Mouse (Mus musculus): ENCODE results near the gene Olfr1130. TPM values are rescaled to one million over a fixed set of nuclear protein-coding genes. Genes with fewer than 3 reads are reported as not detected.
"Not testable (repeated sequence)": the region's sequence is repeated elsewhere in the genome, so short reads cannot be mapped to it uniquely, and the experiment has no call there.

The Olfr1130 gene
- polyA plus RNA-seq (2016; fragmentation: Nextera tagmentation; extraction: Ambion mirVana): not detected in 2 replicates

- not testable (repeated sequence) for H3K4me2 ChIP-seq (replicated peaks); H3K4me3 ChIP-seq; ATAC-seq (ENCODE audit: low FRiP score, low read depth); H3K36me3 ChIP-seq; H3K27ac ChIP-seq; H3K9ac ChIP-seq; H3K27me3 ChIP-seq (replicated peaks); H3K9me3 ChIP-seq; H3K4me1 ChIP-seq
Measured at GRCm38 (mm10) chr2:87605912-87606311, at the start of gene Olfr1130. Gene Olfr1130, plus strand, starts transcription at chr2:87606212.

DNA sequence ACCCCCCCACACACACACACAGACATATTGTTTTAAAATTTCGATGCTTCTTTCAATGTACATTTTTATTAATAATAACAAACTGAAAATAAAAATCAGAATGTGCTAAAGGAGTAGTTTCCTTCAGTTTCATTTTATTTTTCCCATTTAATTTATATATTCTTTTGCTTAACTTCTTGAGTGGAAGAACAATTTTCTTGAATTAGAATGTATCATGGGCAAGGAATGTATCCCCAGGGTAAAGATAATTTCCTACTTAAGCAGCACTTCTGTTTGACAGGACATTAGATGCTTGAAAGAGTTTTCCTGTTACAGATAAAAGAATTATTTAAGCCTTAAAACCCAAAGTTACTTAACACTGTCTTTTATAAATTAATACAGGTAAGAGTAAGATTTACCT lies 32.4 kb upstream of the Olfr1130 start, which contains the start of gene Olfr1129:
TSS of gene Olfr1129 (plus strand) at position 301 of the 400 bp plus-strand sequence.
- not testable (repeated sequence) for H3K9me3 ChIP-seq; H3K4me1 ChIP-seq; H3K4me3 ChIP-seq; H3K36me3 ChIP-seq; H3K27ac ChIP-seq; H3K4me2 ChIP-seq (replicated peaks); H3K27me3 ChIP-seq (replicated peaks); H3K9ac ChIP-seq; ATAC-seq (ENCODE audit: low FRiP score, low read depth)
- WGBS: 73% methylated on average over 1 of the region's 1 CpGs

DNA sequence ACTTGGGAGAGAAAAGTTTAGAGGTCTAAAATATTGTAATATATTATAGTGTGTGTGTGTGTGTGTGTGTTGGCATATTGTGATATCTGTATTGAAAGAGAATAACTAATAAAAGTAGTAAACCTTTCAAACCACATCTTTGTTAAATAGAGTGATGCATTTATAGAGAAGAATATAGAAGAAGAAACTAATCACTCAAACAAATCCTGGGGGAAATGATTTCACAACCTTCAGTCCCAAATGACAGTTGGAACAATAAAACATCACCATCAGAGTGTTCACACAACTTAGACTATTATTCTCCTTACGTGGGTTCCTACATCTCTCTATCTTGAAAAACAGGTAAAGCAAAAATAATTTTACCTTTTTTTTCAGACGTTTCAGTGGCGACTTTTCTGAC lies 20.8 kb downstream of the Olfr1130 start, which contains the start of gene Olfr1131:
TSS of gene Olfr1131 (plus strand) at position 301 of the 400 bp plus-strand sequence.
- H3K4me2 ChIP-seq (replicated peaks): no peak within 1 kb of the TSS
- 71% methylated on average over 3 of the region's 3 CpGs for WGBS
- no peak for ATAC-seq (ENCODE audit: low FRiP score, low read depth)
- no peaks in the 10 kb centered on the region for H3K27me3 ChIP-seq (replicated peaks)
- H3K27ac ChIP-seq: no peak within 1 kb of the TSS
- H3K4me3 ChIP-seq: no peak within 1 kb of the TSS
- H3K36me3 ChIP-seq: no peaks in the 10 kb centered on the region
- H3K9me3 ChIP-seq: no peaks in the 10 kb centered on the region
- no peak within 1 kb of the TSS for H3K9ac ChIP-seq
- H3K4me1 ChIP-seq: no peaks in the 10 kb centered on the region

DNA sequence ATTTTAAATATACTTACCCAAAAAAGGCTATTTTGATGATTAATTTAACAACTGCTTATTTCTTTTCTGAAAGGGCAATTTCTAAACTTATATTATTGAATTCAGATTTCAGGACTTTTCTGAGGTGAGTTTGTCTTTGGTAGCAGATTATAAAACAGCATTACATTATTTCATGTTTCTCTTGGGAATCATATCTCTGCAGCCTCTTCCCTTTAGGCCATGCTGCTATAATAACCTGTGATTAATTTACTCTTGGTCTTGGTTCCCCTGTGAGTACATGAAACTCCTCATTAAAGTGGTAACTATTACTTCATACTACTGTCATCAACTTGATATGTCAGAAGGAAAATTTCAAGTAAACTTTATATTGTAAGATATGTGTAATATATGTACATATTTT lies 31.4 kb downstream of the Olfr1130 start, which contains the start of gene Olfr1132:
TSS of gene Olfr1132 (minus strand) at position 101 of the 400 bp plus-strand sequence.
- no peak for ATAC-seq (ENCODE audit: low FRiP score, low read depth)
- no peaks in the 10 kb centered on the region for H3K9me3 ChIP-seq
- no peaks in the 10 kb centered on the region for H3K27me3 ChIP-seq (replicated peaks)
- no peak within 1 kb of the TSS for H3K9ac ChIP-seq
- H3K36me3 ChIP-seq: no peaks in the 10 kb centered on the region
- no peak within 1 kb of the TSS for H3K4me3 ChIP-seq
- H3K27ac ChIP-seq: no peak within 1 kb of the TSS
- no peak within 1 kb of the TSS for H3K4me2 ChIP-seq (replicated peaks)
- no peaks in the 10 kb centered on the region for H3K4me1 ChIP-seq

DNA sequence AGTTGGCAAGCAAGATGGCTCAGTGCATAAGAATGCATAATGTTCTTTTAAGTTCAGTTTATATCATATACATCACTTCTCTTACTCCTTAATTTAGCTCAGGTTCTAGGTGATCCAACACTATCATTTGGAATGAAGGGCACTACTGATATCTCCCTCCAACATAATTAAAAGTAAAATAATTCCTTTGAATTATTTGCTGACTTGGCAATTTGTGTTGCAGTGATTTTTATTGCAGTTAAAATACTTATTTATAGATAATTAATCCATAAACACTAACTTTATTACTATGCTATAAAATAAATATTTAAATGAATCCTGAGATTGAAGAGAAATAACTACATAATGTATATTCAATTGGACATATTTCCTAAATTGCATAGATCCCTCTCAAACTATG lies 36.4 kb downstream of the Olfr1130 start:
- Histone ChIP-seq H3K9ac (no peak overlapping the region), H3K36me3 (no peaks in the 10 kb centered on the region), H3K4me1 (no peaks in the 10 kb centered on the region), H3K4me2 (replicated peaks) (no peak overlapping the region), H3K27ac (no peak overlapping the region), H3K27me3 (replicated peaks) (no peaks in the 10 kb centered on the region), H3K9me3 (no peaks in the 10 kb centered on the region), H3K4me3 (no peak overlapping the region)
- ATAC-seq (ENCODE audit: low FRiP score, low read depth): no peak

DNA sequence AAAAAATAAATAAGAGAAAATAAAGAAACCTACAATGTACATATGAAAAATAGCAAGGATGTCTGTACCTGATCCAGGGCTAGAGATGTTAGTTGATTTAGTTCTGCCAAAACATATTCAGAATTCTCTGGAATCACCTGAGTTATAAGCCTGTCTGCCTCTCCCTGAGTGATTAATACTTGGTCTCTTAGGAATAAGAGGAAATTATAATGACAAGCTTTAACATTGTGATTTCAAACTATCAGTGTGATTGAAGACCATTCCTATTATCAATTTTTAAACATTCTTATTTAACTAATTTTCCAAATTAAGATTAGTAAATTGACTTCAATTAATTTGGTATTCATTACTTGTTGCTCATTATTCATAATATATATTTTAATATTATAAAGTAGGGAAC lies 41.3 kb downstream of the Olfr1130 start, which contains the start of gene Olfr1133:
TSS of gene Olfr1133 (minus strand) at position 101 of the 400 bp plus-strand sequence.
- Histone ChIP-seq H3K4me2 (replicated peaks) (no peak within 1 kb of the TSS), H3K9ac (no peak within 1 kb of the TSS), H3K9me3 (no peaks in the 10 kb centered on the region), H3K36me3 (no peaks in the 10 kb centered on the region), H3K27me3 (replicated peaks) (no peaks in the 10 kb centered on the region), H3K27ac (no peak within 1 kb of the TSS), H3K4me1 (no peaks in the 10 kb centered on the region), H3K4me3 (no peak within 1 kb of the TSS)
- no peak for ATAC-seq (ENCODE audit: low FRiP score, low read depth)

GRCm38 (mm10) chr2:87658360-87658759 lies 52.3 kb downstream of the Olfr1130 start, which contains the start of gene Olfr1134:
Gene Olfr1134, minus strand, starts transcription at chr2:87658460.
- no peak for ATAC-seq (ENCODE audit: low FRiP score, low read depth)
- no peaks in the 10 kb centered on the region for H3K9me3 ChIP-seq
- no peak within 1 kb of the TSS for H3K27ac ChIP-seq
- 86% methylated on average over 2 of the region's 2 CpGs for WGBS
- H3K9ac ChIP-seq: no peak within 1 kb of the TSS
- H3K4me2 ChIP-seq (replicated peaks): no peak within 1 kb of the TSS
- no peaks in the 10 kb centered on the region for H3K36me3 ChIP-seq
- no peak within 1 kb of the TSS for H3K4me3 ChIP-seq
- no peaks in the 10 kb centered on the region for H3K4me1 ChIP-seq
- H3K27me3 ChIP-seq (replicated peaks): no peaks in the 10 kb centered on the region

Other genes with a start within 250 kb of the Olfr1130 start
- not detected in 2 replicates for gene Olfr1121, start 236.3 kb upstream of the Olfr1130 start, polyA plus RNA-seq (2016; fragmentation: Nextera tagmentation; extraction: Ambion mirVana)
- not detected in 2 replicates for gene Olfr1122, start 220.4 kb upstream of the Olfr1130 start, polyA plus RNA-seq (2016; fragmentation: Nextera tagmentation; extraction: Ambion mirVana)
- gene Olfr1123, start 189.6 kb upstream of the Olfr1130 start, polyA plus RNA-seq (2016; fragmentation: Nextera tagmentation; extraction: Ambion mirVana): not detected in 2 replicates
- gene Olfr1124, start 175.9 kb upstream of the Olfr1130 start, polyA plus RNA-seq (2016; fragmentation: Nextera tagmentation; extraction: Ambion mirVana): 0.13 TPM in 2 replicates
- gene Olfr1126, start 152.2 kb upstream of the Olfr1130 start, polyA plus RNA-seq (2016; fragmentation: Nextera tagmentation; extraction: Ambion mirVana): not detected in 2 replicates
- not detected in 2 replicates for gene Pramel7, start 109.1 kb upstream of the Olfr1130 start, polyA plus RNA-seq (2016; fragmentation: Nextera tagmentation; extraction: Ambion mirVana)
- gene Pramel6, start 99.6 kb upstream of the Olfr1130 start, polyA plus RNA-seq (2016; fragmentation: Nextera tagmentation; extraction: Ambion mirVana): not detected in 2 replicates
- not detected in 2 replicates for gene Olfr153, start 74.4 kb upstream of the Olfr1130 start, polyA plus RNA-seq (2016; fragmentation: Nextera tagmentation; extraction: Ambion mirVana)
- gene Olfr1128, start 60.7 kb upstream of the Olfr1130 start, polyA plus RNA-seq (2016; fragmentation: Nextera tagmentation; extraction: Ambion mirVana): not detected in 2 replicates
- not detected in 2 replicates for gene Olfr1129, start 32.3 kb upstream of the Olfr1130 start, polyA plus RNA-seq (2016; fragmentation: Nextera tagmentation; extraction: Ambion mirVana)
- gene Olfr1131, start 20.9 kb downstream of the Olfr1130 start, polyA plus RNA-seq (2016; fragmentation: Nextera tagmentation; extraction: Ambion mirVana): not detected in 2 replicates
- not detected in 2 replicates for gene Olfr1132, start 31.3 kb downstream of the Olfr1130 start, polyA plus RNA-seq (2016; fragmentation: Nextera tagmentation; extraction: Ambion mirVana)
- gene Olfr1133, start 41.2 kb downstream of the Olfr1130 start, polyA plus RNA-seq (2016; fragmentation: Nextera tagmentation; extraction: Ambion mirVana): not detected in 2 replicates
- gene Olfr1134, start 52.2 kb downstream of the Olfr1130 start, polyA plus RNA-seq (2016; fragmentation: Nextera tagmentation; extraction: Ambion mirVana): not detected in 2 replicates
- not detected in 2 replicates for gene Olfr1135, start 67.5 kb downstream of the Olfr1130 start, polyA plus RNA-seq (2016; fragmentation: Nextera tagmentation; extraction: Ambion mirVana)
- not detected in 2 replicates for gene Olfr1136, start 87.7 kb downstream of the Olfr1130 start, polyA plus RNA-seq (2016; fragmentation: Nextera tagmentation; extraction: Ambion mirVana)
- not detected in 2 replicates for gene Olfr1137, start 107.0 kb downstream of the Olfr1130 start, polyA plus RNA-seq (2016; fragmentation: Nextera tagmentation; extraction: Ambion mirVana)
- gene Olfr1138, start 133.8 kb downstream of the Olfr1130 start, polyA plus RNA-seq (2016; fragmentation: Nextera tagmentation; extraction: Ambion mirVana): not detected in 2 replicates
- not detected in 2 replicates for gene Olfr1140, start 137.5 kb downstream of the Olfr1130 start, polyA plus RNA-seq (2016; fragmentation: Nextera tagmentation; extraction: Ambion mirVana)
- gene Olfr1141, start 147.8 kb downstream of the Olfr1130 start, polyA plus RNA-seq (2016; fragmentation: Nextera tagmentation; extraction: Ambion mirVana): not detected in 2 replicates
- not detected in 2 replicates for gene Olfr152, start 173.3 kb downstream of the Olfr1130 start, polyA plus RNA-seq (2016; fragmentation: Nextera tagmentation; extraction: Ambion mirVana)
- gene Olfr1143, start 194.4 kb downstream of the Olfr1130 start, polyA plus RNA-seq (2016; fragmentation: Nextera tagmentation; extraction: Ambion mirVana): not detected in 2 replicates
- not detected in 2 replicates for gene Olfr1145, start 203.6 kb downstream of the Olfr1130 start, polyA plus RNA-seq (2016; fragmentation: Nextera tagmentation; extraction: Ambion mirVana)
- gene Olfr1148, start 224.3 kb downstream of the Olfr1130 start, polyA plus RNA-seq (2016; fragmentation: Nextera tagmentation; extraction: Ambion mirVana): not detected in 2 replicates
- gene Olfr1150-ps1, start 237.8 kb downstream of the Olfr1130 start, polyA plus RNA-seq (2016; fragmentation: Nextera tagmentation; extraction: Ambion mirVana): not detected in 2 replicates
- not detected in 2 replicates for gene Olfr1151, start 249.7 kb downstream of the Olfr1130 start, polyA plus RNA-seq (2016; fragmentation: Nextera tagmentation; extraction: Ambion mirVana)

Measured in neural tube, embryonic 12.5 days (tissue).